Mouse (Mus musculus) hindbrain, postnatal 0 days (tissue): Measurements from ENCODE around the gene Cntn4. TPM values are rescaled to one million over a fixed set of nuclear protein-coding genes. Genes with fewer than 3 reads are reported as not detected.

Experiments used
- ATAC-seq: fragments of 200-750 bp; cut with Nextera tagmentation; 2 replicates; pipeline ENCODE4 v1.8.0; 2017; ENCODE audit warnings: mild to moderate bottlenecking, moderate TSS enrichment, moderate library complexity
- DNase-seq: peaks from one replicate; pipeline ENCODE4 v3.0.0-alpha.2; 2015; ENCODE audit warnings: low spot score
- H3K27ac ChIP-seq: fragments of 300-500 bp; sonication (generic); 2 replicates; pipeline ENCODE4 v1.5.1; 2014; ENCODE audit warnings: mild to moderate bottlenecking
- H3K27me3 ChIP-seq: fragments of 300-500 bp; sonication (generic); 2 replicates; pipeline ENCODE4 v1.6.1; 2014; ENCODE audit warnings: low read length, mixed read lengths; ENCODE audit not compliant: insufficient read depth
- H3K36me3 ChIP-seq: fragments of 300-500 bp; sonication (generic); 2 replicates; pipeline ENCODE4 v1.6.1; 2014; ENCODE audit warnings: low read length, mixed read lengths; ENCODE audit not compliant: insufficient read depth
- H3K4me1 ChIP-seq: fragments of 300-500 bp; sonication (generic); 2 replicates; pipeline ENCODE4 v1.6.1; 2014; ENCODE audit warnings: antibody characterized with exemption, low read length, mixed read lengths; ENCODE audit not compliant: insufficient read depth
- H3K4me2 ChIP-seq: fragments of 300-500 bp; sonication (generic); 2 replicates; pipeline ENCODE4 v1.6.1; 2014; ENCODE audit warnings: low read depth, mild to moderate bottlenecking, low read length, moderate library complexity, mixed read lengths
- H3K4me3 ChIP-seq: fragments of 300-500 bp; sonication (generic); 2 replicates; pipeline ENCODE4 v1.5.1; 2014; ENCODE audit warnings: low read length
- H3K9ac ChIP-seq: fragments of 300-500 bp; sonication (generic); replicated peaks from 2 replicates; pipeline ENCODE4 v1.6.1; 2014; ENCODE audit warnings: mild to moderate bottlenecking, low read length, moderate library complexity, mixed read lengths
- H3K9me3 ChIP-seq: fragments of 300-500 bp; sonication (generic); 2 replicates; pipeline ENCODE4 v1.6.1; 2016; ENCODE audit warnings: low read length, mixed read lengths
- CTCF ChIP-seq: IDR thresholded peaks from 2 replicates; pipeline ENCODE4 v1.5.1; 2016; ENCODE audit warnings: antibody characterized with exemption, control low read depth, low read depth
- WGBS: fragments of 180-500 bp; shearing (Covaris S2); extraction: QIAGEN DNeasy Blood & Tissue Kit; methylation state at CpG from one replicate; pipeline ENCODE4 v1.1.7; 2014; 5-methylcytosine and 5-hydroxymethylcytosine counted together
- polyA plus RNA-seq: library from polyadenylated mRNA; unstranded; fragments of >200 nt; fragmentation: Nextera tagmentation; extraction: Ambion mirVana; gene quantifications from 2 replicates; pipeline ENCODE4 v1.2.1, GENCODE M21; 2015
- total RNA-seq: library from RNA; depleted of rRNA; stranded (reverse); fragments of >200 nt; gene quantifications from 2 replicates; pipeline ENCODE4 v1.2.3, GENCODE M21; 2014

Cntn4 gene
- total and polyA plus RNA-seq, 2 experiments from 2014 or later = 17.3 to 21.5 TPM

- Histone ChIP-seq H3K4me3 (no peak overlapping the region), H3K36me3 (no peaks in the 10 kb centered on the region), H3K4me2 (no peak overlapping the region), H3K27me3 (no peaks in the 10 kb centered on the region), H3K9ac (no peak overlapping the region), H3K4me1 (no peaks in the 10 kb centered on the region), H3K27ac (no peak overlapping the region), H3K9me3 (no peaks in the 10 kb centered on the region)
- ATAC-seq = 0 out of 2 replicates have a peak, but pooled peaks have one; percentile 64
- WGBS = 72% methylated on average over 11 of the region's 11 CpGs
- DNase-seq = peak; percentile 46
- no peak for TF ChIP-seq CTCF
These were observed 889.6 kb downstream of the Cntn4 start for GRCm38 (mm10) chr6:106566929-106567621.

GRCm38 (mm10) chr6:106580124-106580523 is 902.7 kb downstream of the Cntn4 start:
- DNase-seq = peak; percentile 16

GRCm38 (mm10) chr6:106593756-106594155 is 916.3 kb downstream of the Cntn4 start:
- WGBS = 13% methylated on average over 9 of the region's 9 CpGs
- H3K4me2 ChIP-seq = peak overlapping the region; percentile 4; the same call in 1 of the 2 replicates
- ATAC-seq = no peak
- peak; percentile 3 for DNase-seq
- H3K9ac ChIP-seq = no peak overlapping the region
- no peaks in the 10 kb centered on the region for H3K4me1 ChIP-seq
- H3K9me3 ChIP-seq = no peaks in the 10 kb centered on the region
- no peak overlapping the region for H3K4me3 ChIP-seq
- H3K27ac ChIP-seq = no peak overlapping the region
- H3K36me3 ChIP-seq = no peaks in the 10 kb centered on the region
- TF ChIP-seq CTCF = no peak
- no peaks in the 10 kb centered on the region for H3K27me3 ChIP-seq

More at GRCm38 (mm10) chr6:106580124-106580523, 902.7 kb downstream of the Cntn4 start:
- no peak overlapping the region for H3K9ac ChIP-seq
- ATAC-seq = peak; percentile 71
- no peaks in the 10 kb centered on the region for H3K4me1 ChIP-seq
- H3K27ac ChIP-seq = no peak overlapping the region
- no peak overlapping the region for H3K4me2 ChIP-seq
- H3K4me3 ChIP-seq = no peak overlapping the region
- no peaks in the 10 kb centered on the region for H3K27me3 ChIP-seq
- WGBS = 62% methylated on average over 5 of the region's 5 CpGs
- H3K9me3 ChIP-seq = no peaks in the 10 kb centered on the region
- TF ChIP-seq CTCF = no peak
- H3K36me3 ChIP-seq = no peaks in the 10 kb centered on the region

- Histone ChIP-seq H3K4me1 (no peaks in the 10 kb centered on the region), H3K4me3 (no peak overlapping the region), H3K27ac (no peak overlapping the region), H3K9ac (no peak overlapping the region), H3K36me3 (no peaks in the 10 kb centered on the region), H3K9me3 (no peaks in the 10 kb centered on the region), H3K27me3 (no peaks in the 10 kb centered on the region), H3K4me2 (no peak overlapping the region)
- 76% methylated on average over 3 of the region's 3 CpGs for WGBS
- no peak for TF ChIP-seq CTCF
- no peak for ATAC-seq
- DNase-seq = no peak
These were observed 939.6 kb downstream of the Cntn4 start for GRCm38 (mm10) chr6:106617081-106617480.

GRCm38 (mm10) chr6:106621188-106621749 is 943.8 kb downstream of the Cntn4 start:
- H3K4me3 ChIP-seq = no peak overlapping the region
- H3K36me3 ChIP-seq = no peaks in the 10 kb centered on the region
- H3K4me1 ChIP-seq = no peaks in the 10 kb centered on the region
- H3K27me3 ChIP-seq = no peaks in the 10 kb centered on the region
- peak; percentile 45 for TF ChIP-seq CTCF
- peak; percentile 27 for DNase-seq
- no peak for ATAC-seq
- no peak overlapping the region for H3K4me2 ChIP-seq
- H3K27ac ChIP-seq = no peak overlapping the region
- H3K9ac ChIP-seq = no peak overlapping the region
- 44% methylated on average over 5 of the region's 5 CpGs for WGBS
- H3K9me3 ChIP-seq = no peaks in the 10 kb centered on the region

- no peak overlapping the region for H3K4me2 ChIP-seq
- no peaks in the 10 kb centered on the region for H3K4me1 ChIP-seq
- H3K27ac ChIP-seq = no peak overlapping the region
- no peak overlapping the region for H3K4me3 ChIP-seq
- no peaks in the 10 kb centered on the region for H3K9me3 ChIP-seq
- H3K9ac ChIP-seq = no peak overlapping the region
- whole genome bisulfite sequencing = 64% methylated on average over 3 of the region's 3 CpGs
- DNase-seq (no peak), ATAC-seq (no peak)
- TF ChIP-seq CTCF = no peak
- no peaks in the 10 kb centered on the region for H3K27me3 ChIP-seq
- H3K36me3 ChIP-seq = no peaks in the 10 kb centered on the region
These were observed 965.6 kb downstream of the Cntn4 start for GRCm38 (mm10) chr6:106643026-106643425.

GRCm38 (mm10) chr6:106645496-106646211 is 968.2 kb downstream of the Cntn4 start:
- no peak overlapping the region for H3K9ac ChIP-seq
- H3K9me3 ChIP-seq = no peaks in the 10 kb centered on the region
- no peaks in the 10 kb centered on the region for H3K36me3 ChIP-seq
- peak; percentile 89 for ATAC-seq
- H3K4me2 ChIP-seq = peak overlapping the region; percentile 8; the same call in 1 of the 2 replicates
- H3K4me1 ChIP-seq = no peaks in the 10 kb centered on the region
- 25% methylated on average over 5 of the region's 5 CpGs for WGBS
- peak; percentile 88 for DNase-seq
- TF ChIP-seq CTCF = peak; percentile 86
- H3K27me3 ChIP-seq = no peaks in the 10 kb centered on the region
- H3K27ac ChIP-seq = no peak overlapping the region
- no peak overlapping the region for H3K4me3 ChIP-seq
